Comparison of ENCODE assay signal across 17 mouse cellular contexts in genomic region chr15:28131546-28131945, GRCm38 (mm10).
"Had no signal": no experiment of that assay in that cellular context is flagged by ENCODE, and none has a peak within 500 bp of the region (broad histone marks: within the 10 kb centered on the region; RNA-seq: fewer than 3 reads in every experiment).

No protein-coding gene starts in this region.

- DNase-seq: lung, adult 2 months; lung, postnatal 14 days; lung, postnatal 36 days; retina, postnatal 1 day; right cerebral cortex, adult 18-20 months; right cerebral cortex, postnatal 25 days; right cerebral cortex, postnatal 4 days; spleen, adult 18-20 months; thymus, adult 18-20 months; thymus, postnatal 14 days; thymus, postnatal 36 days had no signal

- H3K27me3 ChIP-seq: lung, embryonic 15.5 days; megakaryocyte, embryonic 14.5 days; midbrain, embryonic 13.5 days; midbrain, embryonic 15.5 days; neural tube, embryonic 13.5 days; neural tube, embryonic 15.5 days had no signal

- H3K36me3 ChIP-seq: lung, embryonic 15.5 days; midbrain, embryonic 13.5 days; midbrain, embryonic 15.5 days; neural tube, embryonic 13.5 days; neural tube, embryonic 15.5 days had no signal

- H3K4me3 ChIP-seq: lung, embryonic 15.5 days; megakaryocyte, embryonic 14.5 days; midbrain, embryonic 13.5 days; midbrain, embryonic 15.5 days; neural tube, embryonic 13.5 days; neural tube, embryonic 15.5 days had no signal
